Comparison of ENCODE assay signal across 11 mouse cellular contexts in genomic region chr13:49271831-49272765, GRCm38 (mm10). TPM values are rescaled to one million over a fixed set of nuclear protein-coding genes. Genes with fewer than 3 reads are reported as not detected.
DNase-seq lines count a peak whose midpoint lies in the region; ATAC-seq lines count a peak whose summit lies in the region.
"Had no signal": no experiment of that assay in that cellular context is flagged by ENCODE, and none has a peak within 500 bp of the region (broad histone marks: within the 10 kb centered on the region; RNA-seq: fewer than 3 reads in every experiment).

No protein-coding gene starts in this region.

- no peak overlapping the region for H3K9ac ChIP-seq in hindbrain, embryonic 16.5 days (ENCODE audit: low read depth, low read length)
- H3K9ac ChIP-seq: embryonic facial prominence, embryonic 13.5 days; hindbrain, embryonic 15.5 days had no signal

- H3K4me2 ChIP-seq in hindbrain, embryonic 16.5 days (ENCODE audit: low read length), result no peak overlapping the region
- H3K4me2 ChIP-seq: embryonic facial prominence, embryonic 13.5 days; hindbrain, embryonic 15.5 days had no signal

- no peaks in the 10 kb centered on the region for H3K27me3 ChIP-seq in hindbrain, embryonic 16.5 days (replicated peaks; ENCODE audit: control insufficient read depth, insufficient read depth, low read length)
- H3K27me3 ChIP-seq: embryonic facial prominence, embryonic 13.5 days; hindbrain, embryonic 15.5 days had no signal

- DNase-seq in layer of hippocampus, adult 11-12 months (ENCODE audit: low spot score), result peak; percentile 39
- DNase-seq in layer of hippocampus, postnatal 36 days, result no peak
- peak; percentile 46 for DNase-seq in T-cell, adult 2 months (ENCODE audit: low spot score)
- peak; percentile 28 for DNase-seq in liver
- DNase-seq in monocyte, adult 2 months (ENCODE audit: low read depth in 1 of 2, low spot score in 2 of 2), result peak; percentile 44 to 59
- DNase-seq in cerebellum, adult 9-11 months, result no peak

- no peaks in the 10 kb centered on the region for H3K36me3 ChIP-seq in hindbrain, embryonic 16.5 days (ENCODE audit: control insufficient read depth, insufficient read depth, low read length)
- H3K36me3 ChIP-seq: embryonic facial prominence, embryonic 13.5 days; hindbrain, embryonic 15.5 days had no signal

- 64% methylated on average over 5 of the region's 5 CpGs for WGBS in hindbrain, embryonic 16.5 days

- ATAC-seq in cerebellum, adult (ENCODE audit: insufficient number of reproducible peaks, low FRiP score, low TSS enrichment), result no peak
- no peak for ATAC-seq in hindbrain, embryonic 16.5 days

- no peaks in the 10 kb centered on the region for H3K4me1 ChIP-seq in hindbrain, embryonic 16.5 days (ENCODE audit: control insufficient read depth, insufficient read depth, low read depth, low read length)
- H3K4me1 ChIP-seq: embryonic facial prominence, embryonic 13.5 days; hindbrain, embryonic 15.5 days had no signal

- H3K27ac ChIP-seq in hindbrain, embryonic 16.5 days (ENCODE audit: low read depth, low read length), result no peak overlapping the region
- H3K27ac ChIP-seq: embryonic facial prominence, embryonic 13.5 days; hindbrain, embryonic 15.5 days had no signal

- no peak overlapping the region for H3K4me3 ChIP-seq in hindbrain, embryonic 16.5 days (ENCODE audit: low read length)
- H3K4me3 ChIP-seq: embryonic facial prominence, embryonic 13.5 days; hindbrain, embryonic 15.5 days; myocyte had no signal

- H3K9me3 ChIP-seq in hindbrain, embryonic 16.5 days (ENCODE audit: control insufficient read depth, low read length), result no peaks in the 10 kb centered on the region; the same call in 1 of the 2 replicates
- H3K9me3 ChIP-seq: embryonic facial prominence, embryonic 13.5 days; hindbrain, embryonic 15.5 days had no signal

RNA-seq across cellular contexts. Expression of gene Susd3, which starts 23.6 kb away (rescaled TPM):
- total RNA-seq in layer of hippocampus, postnatal 36 days (2021), result 1 to 10 TPM; 2.5 to 2.6 TPM
- polyA plus RNA-seq in hindbrain, embryonic 16.5 days (2015; fragmentation: Nextera tagmentation; extraction: Ambion mirVana), result 0.56 and 0.85 TPM in 2 replicates

RNA-seq across cellular contexts. Expression of gene Fgd3, which starts 48.0 kb away (rescaled TPM):
- 1 to 10 TPM; 6.8 to 6.9 TPM for total RNA-seq in layer of hippocampus, postnatal 36 days (2021)
- 1.6 TPM in 2 replicates for polyA plus RNA-seq in hindbrain, embryonic 16.5 days (2015; fragmentation: Nextera tagmentation; extraction: Ambion mirVana)

RNA-seq across cellular contexts. Expression of gene Card19, which starts 56.3 kb away (rescaled TPM):
- 10 to 100 TPM; 13.9 to 15.0 TPM for total RNA-seq in layer of hippocampus, postnatal 36 days (2021)
- polyA plus RNA-seq in hindbrain, embryonic 16.5 days (2015; fragmentation: Nextera tagmentation; extraction: Ambion mirVana), result 37.7 and 38.8 TPM in 2 replicates

Comparison
In these comparisons a context has a peak if more than half of its experiments do, and no peak if none do; other contexts are left out.
1. DNase-seq: peak in layer of hippocampus, adult 11-12 months (single experiment), T-cell, adult 2 months (single experiment), liver (single experiment) and monocyte, adult 2 months (2 of 2); none in layer of hippocampus, postnatal 36 days (0 of 2) and cerebellum, adult 9-11 months (single experiment).